Mouse (Mus musculus): Measurements from ENCODE around the gene Gm14327. TPM values are rescaled to one million over a fixed set of nuclear protein-coding genes. Genes with fewer than 3 reads are reported as not detected.
"Not testable (repeated sequence)": the region's sequence is repeated elsewhere in the genome, so short reads cannot be mapped to it uniquely, and the experiment has no call there.

Gene Gm14327
- 4.2 and 4.3 TPM in 2 replicates for polyA plus RNA-seq (2015; fragmentation: Nextera tagmentation; extraction: Ambion mirVana)

- H3K9me3 ChIP-seq (ENCODE audit: low read length); H3K4me2 ChIP-seq (replicated peaks; ENCODE audit: low read depth, low read length); H3K27ac ChIP-seq (ENCODE audit: low read length); H3K9ac ChIP-seq (replicated peaks; ENCODE audit: low read length); H3K27me3 ChIP-seq (ENCODE audit: insufficient read depth, low read length); ATAC-seq (ENCODE audit: low FRiP score, low TSS enrichment); H3K36me3 ChIP-seq (ENCODE audit: insufficient read depth, low read length); H3K4me1 ChIP-seq (ENCODE audit: insufficient read depth, low read length): not testable (repeated sequence)
- 49% methylated on average over 7 of the region's 13 CpGs for WGBS
- H3K4me3 ChIP-seq (ENCODE audit: low read length): peak within 1 kb of the TSS; percentile 27
Observed at GRCm38 (mm10) chr2:177897046-177897578, at the start of gene Gm14327. Gene Gm14327 (plus strand): TSS chr2:177897096.

- H3K36me3 ChIP-seq (ENCODE audit: insufficient read depth, low read length); H3K4me3 ChIP-seq (ENCODE audit: low read length); H3K27ac ChIP-seq (ENCODE audit: low read length); H3K4me1 ChIP-seq (ENCODE audit: insufficient read depth, low read length); ATAC-seq (ENCODE audit: low FRiP score, low TSS enrichment); H3K27me3 ChIP-seq (ENCODE audit: insufficient read depth, low read length); H3K4me2 ChIP-seq (replicated peaks; ENCODE audit: low read depth, low read length); H3K9ac ChIP-seq (replicated peaks; ENCODE audit: low read length); H3K9me3 ChIP-seq (ENCODE audit: low read length): not testable (repeated sequence)
- 83% methylated on average over 2 of the region's 2 CpGs for WGBS
Observed at GRCm38 (mm10) chr2:177862254-177862653, 34.6 kb upstream of the Gm14327 start.

- H3K9ac ChIP-seq (replicated peaks; ENCODE audit: low read length); H3K36me3 ChIP-seq (ENCODE audit: insufficient read depth, low read length); H3K4me1 ChIP-seq (ENCODE audit: insufficient read depth, low read length); H3K9me3 ChIP-seq (ENCODE audit: low read length); H3K4me2 ChIP-seq (replicated peaks; ENCODE audit: low read depth, low read length); H3K4me3 ChIP-seq (ENCODE audit: low read length); H3K27ac ChIP-seq (ENCODE audit: low read length); H3K27me3 ChIP-seq (ENCODE audit: insufficient read depth, low read length); ATAC-seq (ENCODE audit: low FRiP score, low TSS enrichment): not testable (repeated sequence)
- 94% methylated on average over 13 of the region's 14 CpGs for WGBS
Observed at GRCm38 (mm10) chr2:177887743-177888142, 9.2 kb upstream of the Gm14327 start.

- H3K27me3 ChIP-seq (ENCODE audit: insufficient read depth, low read length); H3K9ac ChIP-seq (replicated peaks; ENCODE audit: low read length); H3K36me3 ChIP-seq (ENCODE audit: insufficient read depth, low read length); ATAC-seq (ENCODE audit: low FRiP score, low TSS enrichment); H3K27ac ChIP-seq (ENCODE audit: low read length); H3K4me2 ChIP-seq (replicated peaks; ENCODE audit: low read depth, low read length); H3K9me3 ChIP-seq (ENCODE audit: low read length); H3K4me3 ChIP-seq (ENCODE audit: low read length); H3K4me1 ChIP-seq (ENCODE audit: insufficient read depth, low read length): not testable (repeated sequence)
- WGBS: 77% methylated on average over 2 of the region's 3 CpGs
Observed at GRCm38 (mm10) chr2:177898171-177898570, 1.3 kb downstream of the Gm14327 start.

- H3K4me1 ChIP-seq (ENCODE audit: insufficient read depth, low read length); H3K27me3 ChIP-seq (ENCODE audit: insufficient read depth, low read length); H3K4me2 ChIP-seq (replicated peaks; ENCODE audit: low read depth, low read length); H3K27ac ChIP-seq (ENCODE audit: low read length); H3K9me3 ChIP-seq (ENCODE audit: low read length); ATAC-seq (ENCODE audit: low FRiP score, low TSS enrichment); H3K36me3 ChIP-seq (ENCODE audit: insufficient read depth, low read length); H3K9ac ChIP-seq (replicated peaks; ENCODE audit: low read length); H3K4me3 ChIP-seq (ENCODE audit: low read length): not testable (repeated sequence)
- WGBS: no CpG with 5 or more reads among the region's 12 CpGs
Observed at GRCm38 (mm10) chr2:177903276-177903675, 6.4 kb downstream of the Gm14327 start.

GRCm38 (mm10) chr2:177925563-177926103 is 28.7 kb downstream of the Gm14327 start, which contains the start of gene Zfp972:
Gene Zfp972 (minus strand): TSS chr2:177925613.
- not testable (repeated sequence) for H3K9ac ChIP-seq (replicated peaks; ENCODE audit: low read length); H3K36me3 ChIP-seq (ENCODE audit: insufficient read depth, low read length); H3K27me3 ChIP-seq (ENCODE audit: insufficient read depth, low read length); H3K4me2 ChIP-seq (replicated peaks; ENCODE audit: low read depth, low read length); H3K4me1 ChIP-seq (ENCODE audit: insufficient read depth, low read length); H3K9me3 ChIP-seq (ENCODE audit: low read length); H3K27ac ChIP-seq (ENCODE audit: low read length); ATAC-seq (ENCODE audit: low FRiP score, low TSS enrichment); H3K4me3 ChIP-seq (ENCODE audit: low read length)
- 60% methylated on average over 4 of the region's 5 CpGs for WGBS

Other genes with a start within 250 kb of the Gm14327 start
- 7.4 and 9.3 TPM in 2 replicates for gene Gm14322, start 137.8 kb upstream of the Gm14327 start, polyA plus RNA-seq (2015; fragmentation: Nextera tagmentation; extraction: Ambion mirVana)
- gene Gm14325, start 56.8 kb upstream of the Gm14327 start, polyA plus RNA-seq (2015; fragmentation: Nextera tagmentation; extraction: Ambion mirVana): 30.1 and 35.7 TPM in 2 replicates
- 0.35 and 1.0 TPM in 2 replicates for gene Zfp972, start 28.5 kb downstream of the Gm14327 start, polyA plus RNA-seq (2015; fragmentation: Nextera tagmentation; extraction: Ambion mirVana)
- 17.7 and 18.0 TPM in 2 replicates for gene Gm14326, start 60.2 kb downstream of the Gm14327 start, polyA plus RNA-seq (2015; fragmentation: Nextera tagmentation; extraction: Ambion mirVana)
- 11.4 and 12.2 TPM in 2 replicates for gene Zfp971, start 126.2 kb downstream of the Gm14327 start, polyA plus RNA-seq (2015; fragmentation: Nextera tagmentation; extraction: Ambion mirVana)
- gene Zfp931, start 181.4 kb downstream of the Gm14327 start, polyA plus RNA-seq (2015; fragmentation: Nextera tagmentation; extraction: Ambion mirVana): 18.3 and 19.9 TPM in 2 replicates
- gene Phactr3, start 221.9 kb downstream of the Gm14327 start, polyA plus RNA-seq (2015; fragmentation: Nextera tagmentation; extraction: Ambion mirVana): 0.63 and 0.71 TPM in 2 replicates